Mouse (Mus musculus) adrenal gland, adult (tissue): Measurements from ENCODE around the gene Olfr282.
"Not testable (repeated sequence)": the region's sequence is repeated elsewhere in the genome, so short reads cannot be mapped to it uniquely, and the experiment has no call there.

Experiments
- DNase-seq, 2 experiments: peaks; one replicate each; pipeline ENCODE4 v3.0.0; 2022 to 2023; ENCODE audit warnings: low spot score in 1 of 2; ENCODE audit not compliant: inconsistent age in 2 of 2

The Olfr282 gene

GRCm38 (mm10) chr15:98430925-98431324 lies at the start of gene Olfr282:
TSS of gene Olfr282 (plus strand) at chr15:98431225.
- not testable (repeated sequence) for DNase-seq

GRCm38 (mm10) chr15:98387621-98388020 lies 43.4 kb upstream of the Olfr282 start:
- DNase-seq, result no peak

- DNase-seq, result peak; percentile 83 to 94
Measured at GRCm38 (mm10) chr15:98389796-98390195, 41.2 kb upstream of the Olfr282 start.

- DNase-seq, result peak in 1 of 2 experiments; percentile 19
Measured at GRCm38 (mm10) chr15:98391081-98391902, 39.7 kb upstream of the Olfr282 start.

- DNase-seq, result peak; percentile 26 to 71
Measured at GRCm38 (mm10) chr15:98391903-98392187, 39.2 kb upstream of the Olfr282 start.

- DNase-seq, result no peak
Measured at GRCm38 (mm10) chr15:98397136-98397535, 33.9 kb upstream of the Olfr282 start.

GRCm38 (mm10) chr15:98402356-98402755 lies 28.7 kb upstream of the Olfr282 start:
- no peak for DNase-seq

- DNase-seq, result peak in 1 of 2 experiments; percentile 50
Measured at GRCm38 (mm10) chr15:98408406-98409060, 22.5 kb upstream of the Olfr282 start.

- no peak for DNase-seq
Measured at GRCm38 (mm10) chr15:98409635-98410034, 21.4 kb upstream of the Olfr282 start.

- no peak for DNase-seq
Measured at GRCm38 (mm10) chr15:98410249-98410648, 20.8 kb upstream of the Olfr282 start.

- no peak for DNase-seq
Measured at GRCm38 (mm10) chr15:98415996-98416395, 15.0 kb upstream of the Olfr282 start.

- DNase-seq, result not testable (repeated sequence)
Measured at GRCm38 (mm10) chr15:98416802-98417201, 14.2 kb upstream of the Olfr282 start.

- DNase-seq, result not testable (repeated sequence)
Measured at GRCm38 (mm10) chr15:98417285-98417684, 13.7 kb upstream of the Olfr282 start.

- DNase-seq, result no peak
Measured at GRCm38 (mm10) chr15:98418096-98418495, 12.9 kb upstream of the Olfr282 start.

GRCm38 (mm10) chr15:98420897-98421296 lies 10.1 kb upstream of the Olfr282 start:
- DNase-seq, result no peak

GRCm38 (mm10) chr15:98424326-98424725 lies 6.7 kb upstream of the Olfr282 start:
- DNase-seq, result no peak

- DNase-seq, result no peak
Measured at GRCm38 (mm10) chr15:98424753-98425152, 6.3 kb upstream of the Olfr282 start.

GRCm38 (mm10) chr15:98425188-98425587 lies 5.8 kb upstream of the Olfr282 start:
- DNase-seq, result no peak

GRCm38 (mm10) chr15:98444561-98444960 lies 13.5 kb downstream of the Olfr282 start:
- DNase-seq, result peak in 1 of 2 experiments; percentile 73

- no peak for DNase-seq
Measured at GRCm38 (mm10) chr15:98448521-98448920, 17.5 kb downstream of the Olfr282 start.

- no peak for DNase-seq
Measured at GRCm38 (mm10) chr15:98452288-98452687, 21.3 kb downstream of the Olfr282 start, which contains the start of gene Olfr281. TSS of gene Olfr281 (plus strand) at chr15:98452588.

- no peak for DNase-seq
Measured at GRCm38 (mm10) chr15:98469596-98469995, 38.6 kb downstream of the Olfr282 start, which contains the start of gene OR5BS1P. TSS of gene OR5BS1P (plus strand) at chr15:98469896.
